In genomic region chr13:75718376-75718775, GRCm38 (mm10) we compare ENCODE assay signal across 11 mouse cellular contexts.
"Had no signal": no experiment of that assay in that cellular context is flagged by ENCODE, and none has a peak within 500 bp of the region (broad histone marks: within the 10 kb centered on the region; RNA-seq: fewer than 3 reads in every experiment).

No protein-coding gene starts in this region.

- H3K4me1 ChIP-seq: intestine, embryonic 15.5 days; midbrain, embryonic 13.5 days had no signal

- H3K27ac ChIP-seq: intestine, embryonic 15.5 days; left cerebral cortex, adult 2 months; midbrain, embryonic 13.5 days; stomach, postnatal 0 days had no signal

- H3K4me3 ChIP-seq: intestine, embryonic 15.5 days; left cerebral cortex, adult 2 months; midbrain, embryonic 13.5 days had no signal

- ATAC-seq: intestine, embryonic 15.5 days; lung, postnatal 0 days; midbrain, embryonic 13.5 days had no signal

- H3K9ac ChIP-seq: intestine, embryonic 15.5 days; midbrain, embryonic 13.5 days had no signal

- DNase-seq: kidney, adult 8-10 months; kidney, postnatal 25 days; lung, adult 2 months; lung, postnatal 36 days; right cerebral cortex, postnatal 14 days; thymus, postnatal 14 days had no signal

- H3K36me3 ChIP-seq: intestine, embryonic 15.5 days; midbrain, embryonic 13.5 days had no signal

- H3K27me3 ChIP-seq: intestine, embryonic 15.5 days; midbrain, embryonic 13.5 days had no signal

- H3K4me2 ChIP-seq: intestine, embryonic 15.5 days; midbrain, embryonic 13.5 days had no signal

- H3K9me3 ChIP-seq: intestine, embryonic 15.5 days; midbrain, embryonic 13.5 days had no signal
